Mouse (Mus musculus): ENCODE measurements around the gene Foxf1. TPM values are rescaled to one million over a fixed set of nuclear protein-coding genes. Genes with fewer than 3 reads are reported as not detected.

Foxf1 gene
- total RNA-seq, 1 experiment from 2014 or later: 1.2 TPM

DNA sequence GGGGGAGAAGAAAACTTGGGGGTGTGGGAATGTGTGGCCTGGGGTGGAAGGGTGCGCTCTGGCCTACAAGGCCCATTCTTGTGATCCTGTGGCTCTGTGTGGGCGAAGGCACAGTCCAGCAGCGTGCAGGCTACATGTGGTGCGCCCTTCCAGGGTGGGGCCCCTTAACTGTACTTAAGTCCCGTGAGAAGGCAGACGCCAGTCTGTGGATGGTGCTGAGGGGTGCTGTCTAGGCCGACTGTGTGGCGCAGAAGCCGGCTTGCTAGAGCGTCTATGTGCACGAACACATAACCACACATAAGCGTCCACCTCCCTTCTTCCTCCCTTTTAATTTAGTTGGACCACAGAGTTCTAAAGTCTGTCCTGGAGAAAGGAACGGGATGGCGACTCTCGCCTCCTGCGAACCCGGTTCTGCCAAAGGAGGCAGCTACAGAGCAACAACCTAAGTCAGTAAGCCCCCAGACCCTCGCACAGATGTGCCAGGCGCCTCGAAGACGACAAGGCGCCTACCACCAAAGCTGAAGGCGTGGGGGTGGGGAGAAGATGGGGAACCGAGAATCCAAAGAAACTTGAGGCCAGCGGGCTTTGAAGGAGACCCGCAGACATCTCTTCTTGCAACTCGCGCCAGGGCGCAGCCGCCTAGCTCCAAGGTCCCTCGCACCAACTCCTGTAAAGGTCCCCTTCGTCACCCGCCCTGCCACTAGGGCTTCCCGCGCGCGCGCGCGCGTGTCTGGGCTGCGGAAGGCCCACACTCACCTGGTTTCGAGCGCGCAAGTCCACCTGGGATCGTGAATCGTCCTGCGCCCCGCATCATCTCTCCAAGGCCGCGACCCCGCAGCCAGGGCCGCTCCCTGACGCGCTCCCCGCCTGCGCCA lies 1.7 kb upstream of the Foxf1 start:
- no peak for DNase-seq

DNA sequence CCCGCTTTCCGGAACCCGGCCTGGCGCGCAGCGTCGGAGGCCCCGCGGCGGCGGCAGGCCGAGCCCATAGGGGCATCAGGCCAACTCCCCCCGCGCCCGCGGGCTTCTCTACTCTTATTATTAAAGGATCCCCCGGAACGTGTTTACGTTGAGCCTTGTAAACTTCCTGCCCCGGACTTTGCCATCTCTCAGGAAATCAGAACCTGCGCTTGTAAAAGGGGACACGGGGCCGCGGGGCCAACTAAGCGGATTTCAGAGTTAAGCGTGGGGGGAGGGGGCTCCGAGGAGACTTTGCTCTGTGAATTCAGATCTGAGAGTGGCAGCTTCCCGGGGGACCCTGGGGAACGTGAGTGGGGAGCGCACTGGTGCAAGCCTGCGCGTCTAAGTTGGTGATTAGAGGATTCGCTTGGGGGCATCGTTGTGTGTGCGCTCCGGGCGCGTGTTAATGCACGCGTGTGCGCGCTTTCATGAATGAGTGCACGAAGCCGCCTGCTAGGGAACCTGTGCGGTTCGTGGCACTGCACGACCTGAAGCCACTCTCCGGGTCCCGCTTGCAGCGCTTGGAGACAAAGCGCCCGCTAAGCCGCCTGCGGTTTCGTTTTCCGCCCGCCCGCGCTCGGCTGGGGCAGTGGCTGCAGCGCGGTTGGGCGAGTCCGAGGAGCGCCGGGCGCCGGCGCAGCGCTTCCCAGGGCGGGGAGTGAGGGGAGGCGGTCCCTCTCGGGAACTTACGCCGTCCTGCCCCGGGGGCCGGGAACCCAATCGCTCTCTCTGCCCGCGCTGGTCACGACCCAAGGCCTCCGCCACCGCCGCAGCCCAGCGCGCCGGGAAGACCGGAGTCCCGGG lies 872 bp upstream of the Foxf1 start:
- DNase-seq: peak; percentile 82

DNA sequence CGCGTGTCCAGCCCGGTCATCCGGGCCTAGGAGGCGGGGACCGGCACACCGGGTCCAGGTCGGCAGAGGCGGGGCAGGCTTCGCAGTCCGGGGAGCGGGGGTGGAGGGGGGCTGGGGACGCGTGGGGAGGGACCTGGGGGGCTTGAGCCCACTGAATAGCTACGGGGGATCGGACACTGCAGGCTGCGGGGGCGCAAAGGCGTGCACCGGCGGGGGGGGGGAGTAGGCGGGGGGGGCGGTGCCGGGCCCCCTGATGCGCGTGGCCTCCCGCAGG lies 313 bp upstream of the Foxf1 start:
- DNase-seq: no peak

DNA sequence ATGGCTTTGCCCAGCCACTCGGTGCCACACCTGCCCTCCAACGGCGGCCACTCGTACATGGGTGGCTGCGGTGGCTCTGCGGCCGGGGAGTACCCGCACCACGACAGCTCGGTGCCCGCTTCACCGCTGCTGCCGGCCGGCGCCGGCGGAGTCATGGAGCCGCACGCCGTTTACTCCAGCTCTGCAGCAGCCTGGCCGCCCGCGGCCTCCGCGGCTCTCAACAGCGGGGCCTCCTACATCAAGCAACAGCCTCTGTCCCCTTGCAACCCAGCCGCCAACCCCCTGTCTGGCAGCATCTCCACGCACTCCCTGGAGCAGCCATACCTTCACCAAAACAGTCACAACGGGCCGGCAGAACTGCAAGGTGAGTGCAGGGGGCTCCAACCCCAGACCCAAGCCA lies 825 bp downstream of the Foxf1 start:
- no peak for DNase-seq

DNA sequence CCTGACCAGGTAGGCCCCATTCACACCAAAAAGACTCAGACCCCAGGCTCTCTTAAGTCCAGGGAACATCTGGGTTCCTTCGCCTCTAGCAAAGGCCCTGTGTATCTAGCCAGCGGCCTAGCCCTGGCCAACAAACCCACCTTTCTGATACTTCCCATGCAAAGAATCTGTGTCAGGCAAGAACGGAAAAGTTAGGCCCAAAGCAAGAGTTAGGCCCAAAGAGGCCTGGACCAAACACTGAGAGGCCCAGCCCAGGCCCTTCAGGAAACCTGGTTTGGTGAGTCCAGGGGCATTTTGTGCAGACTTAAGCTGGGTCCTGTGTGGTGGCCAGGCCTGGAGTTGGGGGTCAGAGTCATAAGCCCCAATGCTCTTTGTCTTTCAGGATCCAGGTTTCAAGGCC lies 1.4 kb downstream of the Foxf1 start:
- no peak for DNase-seq

DNA sequence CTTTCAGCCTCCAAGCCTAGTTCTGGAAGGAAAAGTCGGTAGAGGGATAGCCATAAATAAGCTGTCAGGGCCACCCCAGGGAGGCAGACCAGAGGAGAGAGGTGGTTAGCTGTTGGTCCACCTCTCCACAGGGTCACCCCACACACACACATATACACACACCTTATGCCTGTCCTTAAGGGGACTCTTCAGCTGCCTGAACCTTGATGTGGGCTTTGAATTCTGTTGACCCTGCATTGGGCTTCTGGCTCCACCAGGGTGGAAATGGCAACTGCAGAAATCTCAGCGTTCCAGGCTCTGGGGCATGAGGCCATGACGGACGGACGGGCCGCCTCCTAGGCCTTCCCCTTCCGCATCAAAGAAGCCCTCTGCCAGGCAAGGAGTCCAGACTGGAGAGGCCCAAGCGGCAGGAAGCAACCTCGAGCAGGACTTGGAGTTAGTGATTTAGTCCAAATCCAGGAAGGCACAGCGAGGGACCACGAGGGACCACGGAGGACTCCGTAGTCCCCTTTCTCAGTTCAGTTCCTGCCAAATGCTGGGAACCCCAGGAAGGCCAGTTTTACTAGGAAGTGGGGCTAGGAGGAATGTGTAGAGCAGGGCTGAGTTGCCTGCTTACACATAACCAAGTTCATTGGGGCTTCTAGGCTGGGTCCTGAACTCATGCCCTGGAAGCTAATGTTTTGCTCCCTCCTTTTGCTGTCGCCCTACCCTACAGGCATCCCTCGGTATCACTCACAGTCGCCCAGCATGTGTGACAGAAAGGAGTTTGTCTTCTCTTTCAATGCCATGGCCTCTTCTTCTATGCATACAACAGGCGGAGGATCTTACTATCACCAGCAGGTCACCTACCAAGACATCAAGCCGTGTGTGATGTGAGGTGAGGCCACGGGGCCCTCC lies 2.1 kb downstream of the Foxf1 start:
- no peak for DNase-seq

DNA sequence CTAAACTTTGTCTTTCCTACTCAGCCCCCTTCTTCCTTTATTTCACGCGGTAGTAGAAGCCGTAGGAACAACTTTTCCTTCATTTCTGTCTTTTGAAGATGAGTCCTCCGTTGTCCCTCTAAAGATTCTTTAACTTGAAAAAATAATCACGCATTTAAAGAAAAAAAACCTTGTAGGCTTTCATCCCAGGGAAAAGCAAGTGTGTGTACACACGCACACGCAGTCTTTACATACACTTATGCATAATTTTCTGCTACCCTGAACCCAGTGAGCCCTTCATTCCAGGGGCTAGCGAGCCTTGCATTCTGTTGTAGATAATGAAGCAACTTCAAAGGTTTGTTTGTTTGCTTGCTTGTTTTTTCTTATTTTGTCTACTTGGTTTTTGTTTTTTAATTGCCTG lies 4.1 kb downstream of the Foxf1 start:
- DNase-seq: no peak

DNA sequence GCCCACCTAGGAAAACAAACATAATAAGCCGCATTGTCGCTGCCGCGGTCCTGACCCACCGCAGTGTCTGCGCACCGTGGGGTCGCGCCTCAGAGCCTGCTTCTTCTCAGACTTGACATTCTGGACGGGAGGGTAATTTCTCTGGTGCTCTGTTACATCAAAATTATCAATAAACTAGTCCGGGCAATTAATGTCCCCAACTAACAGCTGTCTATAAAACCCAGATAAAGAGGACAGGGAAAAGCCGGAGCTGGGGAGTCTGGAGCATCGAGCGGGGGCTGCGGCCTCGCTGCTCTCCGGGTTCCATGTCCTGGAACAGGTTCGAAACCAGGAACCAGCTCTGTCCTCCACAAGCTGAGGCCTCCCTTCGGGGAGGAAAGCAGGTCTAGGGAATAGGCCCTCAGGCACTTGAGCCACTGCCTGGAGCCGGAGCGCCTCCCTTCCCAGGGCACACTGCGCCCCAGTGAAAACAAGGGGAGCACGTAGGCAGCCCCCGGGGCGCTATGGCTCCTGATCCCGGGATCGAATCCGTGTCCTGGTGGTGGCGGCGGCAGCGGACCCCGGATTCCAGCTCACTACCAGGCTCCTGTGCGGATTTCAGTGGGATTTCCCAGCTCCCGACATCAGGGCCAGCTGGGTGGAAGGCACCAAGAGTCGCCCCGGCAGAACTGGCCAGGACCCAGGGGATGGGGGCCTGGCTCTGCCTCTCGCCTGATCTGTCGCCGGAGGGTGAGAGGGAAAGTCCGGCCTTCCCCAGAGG lies 4.9 kb downstream of the Foxf1 start:
- DNase-seq: no peak

DNA sequence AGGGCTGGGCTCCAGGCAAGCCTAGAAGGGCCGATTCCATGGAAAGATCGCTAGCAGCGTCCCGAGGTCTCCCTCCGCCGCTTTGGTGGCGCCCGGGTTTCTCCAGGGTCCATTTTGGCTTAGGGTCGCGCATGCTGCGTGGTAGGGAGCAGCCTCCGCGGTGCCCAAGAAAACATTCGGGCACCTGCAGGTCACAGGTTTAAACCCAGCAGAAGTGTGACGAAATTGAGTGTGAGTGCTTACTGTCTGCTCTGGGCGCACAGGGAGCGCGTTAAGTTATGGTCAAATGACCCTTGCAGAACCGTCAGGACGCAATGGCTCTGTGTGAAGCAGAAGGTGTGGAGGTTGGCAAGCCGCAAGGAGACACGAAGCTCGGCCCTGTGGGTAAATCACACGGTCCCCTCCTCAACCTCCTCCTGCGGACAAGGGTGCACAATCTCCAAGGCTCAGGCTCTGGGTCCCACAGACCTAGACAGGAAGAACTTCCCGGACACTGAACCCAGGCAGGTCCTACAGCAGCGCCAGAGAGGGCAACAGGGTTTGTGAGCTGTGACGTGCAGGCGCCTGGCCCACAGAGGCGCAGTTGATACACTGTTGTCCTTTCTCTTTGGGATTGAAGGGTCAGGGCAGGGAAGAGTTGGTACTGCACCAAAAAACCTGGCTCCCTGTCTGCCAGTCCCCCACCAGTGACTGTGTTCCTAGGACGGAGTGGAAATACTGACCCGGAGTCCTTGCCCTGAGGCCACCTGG lies 5.6 kb downstream of the Foxf1 start:
- DNase-seq: no peak

DNA sequence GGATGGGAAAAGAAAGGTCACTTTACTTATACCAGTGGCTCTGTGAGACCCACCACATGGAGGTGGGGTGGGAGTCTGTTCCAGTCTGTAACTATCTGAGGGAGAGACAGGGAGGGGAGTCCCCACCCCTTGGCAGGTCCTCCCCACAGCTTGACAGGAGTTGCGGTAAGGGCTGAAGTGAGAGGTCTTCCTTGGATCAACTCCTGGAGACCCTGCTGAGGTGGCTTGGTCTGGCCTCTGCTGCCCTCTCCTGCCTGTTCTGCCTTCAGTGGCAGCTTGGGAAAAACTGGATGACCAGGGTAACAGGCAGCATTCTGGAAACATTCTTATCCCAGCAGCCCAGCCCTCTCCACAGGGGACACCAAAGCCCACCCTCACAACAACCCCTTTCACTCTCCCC lies 6.5 kb downstream of the Foxf1 start:
- DNase-seq: no peak

DNA sequence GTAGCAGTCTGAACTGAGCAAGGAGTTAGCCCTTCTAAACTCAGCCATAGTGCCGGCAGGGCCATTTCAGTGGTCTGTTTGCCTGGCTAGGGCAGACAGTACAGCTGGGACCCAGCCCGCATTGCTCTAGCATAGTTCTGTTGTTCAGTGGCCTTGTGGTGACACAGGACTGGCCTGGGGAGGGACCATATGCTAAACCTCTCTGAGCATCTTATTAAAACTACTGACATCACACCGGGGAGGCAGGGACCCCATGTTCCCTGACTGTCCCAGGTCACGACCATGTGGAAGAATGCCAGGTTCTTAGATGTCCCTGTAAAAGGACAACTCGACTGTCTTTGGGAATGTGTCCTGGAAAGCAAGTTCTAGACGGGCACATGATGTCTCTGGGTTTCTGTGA lies 8.0 kb downstream of the Foxf1 start:
- DNase-seq: no peak

DNA sequence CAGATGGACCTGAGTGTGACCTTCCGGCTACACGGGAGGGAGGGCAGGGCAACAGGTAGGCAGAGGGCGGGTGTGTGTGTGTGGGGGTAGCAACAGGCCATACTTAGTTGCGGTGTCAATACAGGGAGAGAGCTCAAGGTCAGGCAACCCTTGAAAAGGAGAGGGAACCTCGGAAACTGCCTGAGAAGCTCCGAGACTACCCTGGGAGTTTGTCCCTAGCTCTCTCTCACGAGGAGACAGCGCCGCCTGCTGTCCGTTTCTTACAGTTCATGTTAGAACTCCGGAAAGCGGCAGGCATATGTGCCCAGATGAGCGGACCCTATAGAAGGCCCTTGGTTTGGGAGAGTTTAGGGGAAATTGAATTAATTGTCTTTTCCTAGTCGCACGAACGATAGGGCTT lies 8.4 kb downstream of the Foxf1 start:
- DNase-seq: peak; percentile 90

DNA sequence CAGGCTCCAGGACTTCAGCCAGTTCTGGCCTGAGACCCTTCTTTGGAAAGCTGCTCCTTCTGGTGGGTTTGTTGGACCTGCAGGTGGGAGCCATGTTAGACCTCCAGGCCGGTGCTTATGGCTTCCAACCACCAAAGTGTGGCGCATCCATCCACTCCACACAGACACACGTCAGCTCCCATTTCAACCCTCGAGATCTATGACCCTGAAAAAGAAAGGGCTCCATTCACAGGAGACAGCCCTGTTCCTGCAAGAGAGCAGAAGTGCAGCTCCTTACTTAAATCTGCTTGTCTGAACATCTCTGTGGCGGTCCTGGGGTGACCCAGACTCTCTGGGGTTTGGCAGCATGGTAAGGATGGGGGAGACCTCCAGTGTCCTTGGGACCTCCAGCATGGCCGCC lies 9.3 kb downstream of the Foxf1 start:
- no peak for DNase-seq

DNA sequence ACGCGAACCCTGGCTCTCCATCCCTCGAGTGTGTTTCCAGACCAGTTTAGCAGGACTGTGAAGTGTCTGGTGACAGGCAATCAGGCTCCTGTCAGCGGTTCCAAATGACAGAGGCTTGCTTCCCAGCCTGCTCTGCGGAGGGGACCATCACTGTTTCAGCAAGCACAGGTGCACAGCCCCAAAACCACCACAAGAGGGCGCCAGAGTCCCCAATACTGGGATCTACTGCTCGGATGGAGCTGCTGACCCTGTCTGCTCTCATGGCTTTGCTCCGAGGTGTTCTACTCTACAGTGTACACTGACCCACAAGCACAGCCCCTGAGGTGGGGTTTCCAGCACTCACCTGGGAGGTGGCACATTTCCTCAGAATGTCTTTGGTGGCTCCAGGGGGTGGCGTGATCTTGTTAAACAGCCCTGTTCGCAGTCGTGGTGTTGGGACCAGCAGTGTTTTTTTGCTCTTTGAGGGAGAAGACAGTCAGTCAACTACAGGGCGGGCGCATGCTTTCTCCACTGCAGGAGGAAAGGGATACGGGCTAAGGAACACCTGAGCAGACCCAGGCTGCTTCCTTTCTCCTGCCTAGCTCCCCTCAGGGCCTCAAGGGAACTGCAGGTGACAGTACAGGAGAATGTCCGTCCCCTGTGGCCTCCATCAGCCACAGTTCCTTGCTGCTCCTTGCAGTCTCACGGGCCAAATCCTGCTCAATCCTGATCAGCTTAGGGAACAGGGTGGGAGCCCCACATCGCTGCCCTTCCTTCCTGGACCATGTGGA lies 20.0 kb downstream of the Foxf1 start:
- DNase-seq: peak; percentile 89

DNA sequence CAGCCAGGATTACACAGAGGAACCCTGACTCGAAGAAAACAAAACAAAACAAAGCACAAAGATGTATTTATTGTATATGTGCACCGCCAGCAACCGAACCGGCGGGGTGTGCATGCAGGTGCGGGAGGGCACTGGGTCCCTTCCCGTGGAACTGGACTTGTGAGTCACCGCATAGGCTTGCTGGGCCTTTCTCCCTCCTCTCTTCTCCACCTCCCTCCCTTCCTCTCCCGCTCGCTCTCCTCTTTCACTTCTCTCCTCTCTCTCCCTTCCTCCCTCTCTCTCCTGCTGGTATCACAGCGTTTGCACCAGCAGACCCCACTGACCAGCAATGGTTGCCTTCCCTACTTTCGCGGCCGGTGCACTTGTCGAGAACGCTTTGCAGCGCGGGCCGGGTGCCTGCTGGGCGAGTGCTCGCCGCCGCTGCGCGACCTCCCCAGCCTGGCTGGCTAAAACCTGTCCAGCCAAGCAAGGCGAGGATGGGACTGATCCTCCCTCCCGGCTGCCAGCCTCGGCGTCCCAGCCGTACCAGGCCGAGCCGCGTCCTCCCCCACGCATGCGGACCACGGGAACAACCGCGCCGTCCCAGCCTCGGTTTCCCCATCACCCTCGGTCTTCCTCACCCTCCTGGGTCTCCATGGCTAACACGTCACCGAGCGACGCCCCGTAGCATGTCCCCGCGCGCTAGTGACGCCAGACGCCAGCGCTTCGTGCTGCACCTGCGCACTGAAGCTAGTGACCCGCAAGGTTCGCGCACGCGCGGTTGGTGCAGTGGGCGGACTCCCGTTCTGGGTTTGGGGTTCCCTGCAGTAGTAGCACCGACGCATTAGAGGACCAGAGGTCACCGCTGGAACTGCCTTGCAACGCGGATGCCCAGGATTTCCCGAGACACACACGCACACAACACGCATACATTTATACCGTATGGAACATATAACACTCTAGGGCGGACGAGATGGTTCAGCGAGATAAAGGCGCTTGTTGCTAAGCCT lies 23.8 kb downstream of the Foxf1 start, which contains the start of gene Mthfsd:
TSS of gene Mthfsd (minus strand) at position 725 of the 989 bp plus-strand sequence.
- DNase-seq: peak; percentile 100

DNA sequence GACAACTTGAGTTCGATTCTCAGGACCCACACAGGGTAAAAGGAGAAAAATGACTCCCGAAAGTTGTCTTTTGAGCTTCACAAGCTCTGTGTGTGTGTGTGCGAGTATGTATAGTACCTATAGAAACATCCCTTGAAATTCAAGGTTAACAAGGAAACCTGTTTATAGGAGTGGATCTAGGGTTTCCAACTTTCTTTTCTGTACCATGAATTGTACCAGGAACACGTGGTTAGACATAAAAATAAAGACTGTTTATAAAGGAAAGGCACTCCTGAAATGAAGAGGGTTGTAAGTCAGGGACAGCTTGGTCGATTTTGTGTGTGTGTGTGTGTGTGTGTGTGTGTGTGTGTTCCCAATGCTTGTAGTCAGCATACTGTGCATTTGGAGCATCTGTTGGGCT lies 24.5 kb downstream of the Foxf1 start:
- no peak for DNase-seq

DNA sequence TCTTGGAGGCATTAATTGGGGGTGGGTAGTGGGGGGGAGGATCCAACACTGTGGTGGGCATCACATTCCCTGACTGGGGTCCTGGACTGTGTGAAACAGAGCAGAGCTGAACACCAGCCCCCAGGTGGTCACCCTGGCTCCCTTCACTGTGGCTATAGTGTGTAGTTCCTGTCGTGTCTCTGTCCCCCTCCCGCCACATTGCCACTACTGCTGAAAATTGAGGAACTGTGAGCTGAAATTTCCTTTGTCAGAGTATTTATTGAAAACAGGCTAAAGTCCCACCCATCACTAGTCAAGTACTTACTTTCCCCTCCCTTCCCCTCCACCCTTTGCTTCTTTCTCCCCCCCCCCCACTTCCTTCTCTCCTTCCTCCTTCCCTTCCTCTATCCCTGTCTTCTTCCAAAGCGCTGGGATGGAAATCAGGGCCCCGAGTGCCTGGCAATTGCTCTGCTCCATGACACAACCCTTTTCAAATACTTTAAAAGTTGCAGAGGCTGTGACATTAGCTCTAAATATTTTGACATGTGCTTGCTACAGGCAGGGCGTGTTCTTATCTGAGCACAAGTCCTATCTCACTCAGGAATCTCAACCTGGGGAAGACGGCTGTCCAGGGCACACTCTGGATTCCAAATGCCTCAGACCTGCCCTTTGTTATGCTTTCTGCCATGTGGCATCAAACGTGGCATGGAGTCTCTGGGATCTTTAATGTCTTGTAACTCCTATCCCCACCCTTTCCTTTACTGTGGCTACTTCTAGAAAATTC lies 27.1 kb downstream of the Foxf1 start:
- DNase-seq: no peak

DNA sequence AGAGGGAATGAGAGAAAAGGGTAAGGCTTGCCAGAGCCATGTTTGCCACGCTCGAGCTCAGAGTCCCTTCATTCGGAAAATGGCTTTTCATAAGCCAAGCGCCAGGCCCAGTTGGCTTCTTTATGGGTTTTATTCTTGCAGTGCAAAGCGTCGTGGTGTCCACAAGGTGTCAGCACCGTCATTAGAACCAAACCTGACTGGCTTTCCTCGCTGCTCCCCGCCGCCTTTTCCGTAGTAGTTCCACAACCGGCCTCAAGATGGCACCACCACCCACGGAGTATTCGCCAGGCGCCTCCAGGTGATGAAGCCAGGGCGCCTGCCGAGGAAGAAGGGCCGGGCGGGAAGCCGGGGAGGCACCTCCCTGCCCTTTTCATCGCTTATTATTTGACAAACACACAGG lies 29.1 kb downstream of the Foxf1 start:
- peak; percentile 95 for DNase-seq

Data from adrenal gland, postnatal 14 days (tissue).